Mouse (Mus musculus) stomach, embryonic 14.5 days (tissue): ENCODE measurements around the gene Pcx. TPM values are rescaled to one million over a fixed set of nuclear protein-coding genes. Genes with fewer than 3 reads are reported as not detected.
A peak's percentile ranks its signal among the peaks of the same experiment; 100 is the strongest.

Source experiments
- ATAC-seq: fragments of 200-750 bp; cut with Nextera tagmentation; 2 replicates; pipeline ENCODE4 v1.8.0; 2017; ENCODE audit warnings: low read depth, moderate TSS enrichment; ENCODE audit not compliant: insufficient number of reproducible peaks, insufficient read depth, low FRiP score
- H3K27ac ChIP-seq: fragments of 300-500 bp; sonication (generic); 2 replicates; pipeline ENCODE4 v1.5.1; 2014; ENCODE audit warnings: mild to moderate bottlenecking, low read length, moderate library complexity, mixed read lengths
- H3K27me3 ChIP-seq: fragments of 300-500 bp; sonication (generic); 2 replicates; pipeline ENCODE4 v1.6.1; 2014; ENCODE audit warnings: low read length, control low read depth, mixed read lengths; ENCODE audit not compliant: control insufficient read depth, insufficient read depth
- H3K36me3 ChIP-seq: fragments of 300-500 bp; sonication (generic); 2 replicates; pipeline ENCODE4 v1.6.1; 2014; ENCODE audit warnings: mild to moderate bottlenecking, control low read depth, low read length, moderate library complexity, mixed read lengths; ENCODE audit not compliant: control insufficient read depth, insufficient read depth
- H3K4me1 ChIP-seq: fragments of 300-500 bp; sonication (generic); 2 replicates; pipeline ENCODE4 v1.6.1; 2014; ENCODE audit warnings: low read length, control low read depth, mixed read lengths; ENCODE audit not compliant: control insufficient read depth, insufficient read depth
- H3K4me2 ChIP-seq: fragments of 300-500 bp; sonication (generic); replicated peaks from 2 replicates; pipeline ENCODE4 v1.6.1; 2014; ENCODE audit warnings: low read depth, low read length, control low read depth
- H3K4me3 ChIP-seq: fragments of 300-500 bp; sonication (generic); 2 replicates; pipeline ENCODE4 v1.5.1; 2014; ENCODE audit warnings: low read depth, low read length, control low read depth
- H3K9ac ChIP-seq: fragments of 300-500 bp; sonication (generic); replicated peaks from 2 replicates; pipeline ENCODE4 v1.6.1; 2014; ENCODE audit warnings: low read depth, mild to moderate bottlenecking, control low read depth, low read length, moderate library complexity, mixed read lengths
- H3K9me3 ChIP-seq: fragments of 300-500 bp; sonication (generic); 2 replicates; pipeline ENCODE4 v1.6.1; 2016; ENCODE audit warnings: low read depth, low read length, control low read depth; ENCODE audit not compliant: control insufficient read depth
- WGBS: fragments of 180-500 bp; shearing (Covaris S2); extraction: QIAGEN DNeasy Blood & Tissue Kit; methylation state at CpG from one replicate; pipeline ENCODE4 v1.1.7; 2014; 5-methylcytosine and 5-hydroxymethylcytosine counted together
- polyA plus RNA-seq: library from polyadenylated mRNA; unstranded; fragments of >200 nt; fragmentation: Nextera tagmentation; extraction: Ambion mirVana; gene quantifications from 2 replicates; pipeline ENCODE4 v1.2.1, GENCODE M21; 2014

Gene Pcx
- polyA plus RNA-seq, 1 experiment from 2014 or later, result 12.7 TPM

DNA sequence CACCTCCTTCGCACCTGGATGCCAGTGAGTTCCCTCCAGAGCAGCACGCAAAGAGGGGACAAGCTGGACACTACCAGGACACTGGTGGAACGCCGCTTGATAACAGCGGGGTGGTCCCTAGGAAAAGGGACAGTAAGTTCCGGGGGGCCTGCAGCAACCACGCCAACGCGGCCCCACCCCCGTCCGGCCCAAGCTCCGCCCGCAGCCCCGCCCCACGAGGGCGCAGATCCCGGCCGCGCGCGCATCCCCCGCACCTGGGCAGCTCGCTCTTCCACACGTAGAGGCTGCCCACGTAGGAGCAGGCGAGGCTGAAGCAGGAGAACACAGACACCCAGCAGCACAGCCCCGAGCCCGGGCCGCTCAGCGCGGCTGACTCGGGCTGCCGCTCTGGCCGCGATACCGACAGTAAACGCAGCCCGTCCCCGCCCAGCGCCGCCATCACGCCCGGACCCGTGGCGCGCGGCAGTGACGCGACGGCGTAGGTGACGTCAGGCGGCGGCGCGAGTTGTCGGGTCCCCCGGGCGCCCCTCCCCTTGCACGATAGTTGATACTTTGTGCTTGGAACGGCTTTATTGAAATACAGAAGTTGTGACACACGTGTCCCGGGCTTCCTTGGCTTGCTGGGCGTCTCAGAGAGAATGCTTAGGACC lies 115.0 kb downstream of the Pcx start, which contains the start of gene Rce1:
Gene Rce1 (minus strand): TSS at position 463 of the 650 bp plus-strand sequence.
- Histone ChIP-seq H3K4me2 (peak within 1 kb of the TSS; percentile 84), H3K4me3 (peak within 1 kb of the TSS; percentile 68), H3K9me3 (no peaks in the 10 kb centered on the region), H3K36me3 (peaks cover 30% of the 10 kb centered on the region), H3K9ac (peak within 1 kb of the TSS; percentile 87), H3K4me1 (peaks cover 12% of the 10 kb centered on the region; the same call in 1 of the 2 replicates), H3K27me3 (no peaks in the 10 kb centered on the region), H3K27ac (peak within 1 kb of the TSS; percentile 89)
- WGBS, result under 1% methylated on average over 64 of the region's 64 CpGs
- ATAC-seq, result peak; percentile 90

DNA sequence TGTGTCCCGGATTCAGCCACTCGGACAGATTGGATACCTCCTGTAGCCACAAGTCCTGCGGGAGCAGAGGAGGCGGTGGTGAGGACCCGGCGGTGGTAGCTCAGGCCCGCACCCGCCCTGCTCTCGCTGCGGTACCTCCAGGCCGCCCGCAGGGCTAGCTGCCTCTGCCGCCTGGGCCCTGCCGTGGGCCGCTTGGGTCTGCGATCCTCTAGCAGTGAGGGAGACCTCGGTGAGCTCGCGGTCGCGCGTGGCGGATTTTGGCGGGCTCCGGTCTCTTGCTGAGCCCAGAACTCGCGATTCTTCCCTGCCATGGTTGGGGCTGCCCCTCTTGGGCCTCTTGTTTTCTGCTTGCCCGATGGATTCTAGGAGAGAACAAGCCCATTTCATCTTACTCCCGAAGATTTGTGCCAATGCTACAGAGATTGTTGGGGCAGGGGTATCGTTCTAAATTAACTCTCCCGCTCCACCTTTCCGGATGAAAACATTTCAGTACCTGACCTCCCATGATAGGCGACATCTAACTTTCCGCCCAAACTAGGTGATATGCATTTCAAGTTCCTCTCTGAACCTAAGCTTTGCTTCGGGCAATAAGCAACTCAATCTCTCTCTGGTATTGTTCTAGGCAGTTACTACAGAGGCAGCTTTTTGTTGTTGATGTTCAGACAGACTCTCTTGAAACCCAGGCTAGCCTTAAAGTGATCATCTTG lies 115.7 kb downstream of the Pcx start:
- H3K27ac ChIP-seq, result peak overlapping the region; percentile 89
- H3K4me1 ChIP-seq, result peaks cover 12% of the 10 kb centered on the region; the same call in 1 of the 2 replicates
- ATAC-seq, result peak; percentile 69
- H3K4me3 ChIP-seq, result peak overlapping the region; percentile 68
- no peaks in the 10 kb centered on the region for H3K27me3 ChIP-seq
- H3K4me2 ChIP-seq, result peak overlapping the region; percentile 75
- peaks cover 30% of the 10 kb centered on the region for H3K36me3 ChIP-seq
- H3K9me3 ChIP-seq, result no peaks in the 10 kb centered on the region
- peak overlapping the region; percentile 87 for H3K9ac ChIP-seq
- WGBS, result under 1% methylated on average over 35 of the region's 35 CpGs

DNA sequence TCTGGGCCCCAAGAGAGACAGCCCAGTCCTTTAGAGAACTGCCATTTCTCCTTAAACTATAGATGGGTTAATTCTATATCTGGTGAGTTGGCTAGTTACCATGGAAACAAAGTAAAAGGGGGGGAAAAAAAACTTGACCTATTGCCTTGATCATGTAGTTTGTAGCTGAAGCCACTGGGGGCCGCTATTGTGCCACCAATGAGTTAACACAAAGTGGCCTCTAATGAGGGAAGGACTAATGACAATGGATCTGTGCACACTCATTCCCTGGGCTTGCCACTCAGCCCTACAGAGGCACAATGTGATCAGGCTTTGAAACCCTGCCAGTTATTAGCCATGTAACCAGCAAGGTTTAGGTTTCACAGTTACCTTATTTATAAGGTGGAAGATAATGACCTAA lies 118.5 kb downstream of the Pcx start:
- no peaks in the 10 kb centered on the region for H3K9me3 ChIP-seq
- H3K9ac ChIP-seq, result no peak overlapping the region
- no peak for ATAC-seq
- peaks cover 12% of the 10 kb centered on the region; the same call in 1 of the 2 replicates for H3K4me1 ChIP-seq
- no peak overlapping the region for H3K4me2 ChIP-seq
- H3K27ac ChIP-seq, result no peak overlapping the region
- H3K27me3 ChIP-seq, result no peaks in the 10 kb centered on the region
- no peak overlapping the region for H3K4me3 ChIP-seq
- peaks cover 5% of the 10 kb centered on the region; the same call in 1 of the 2 replicates for H3K36me3 ChIP-seq
- WGBS, result 0% methylated on average over 1 of the region's 1 CpGs

DNA sequence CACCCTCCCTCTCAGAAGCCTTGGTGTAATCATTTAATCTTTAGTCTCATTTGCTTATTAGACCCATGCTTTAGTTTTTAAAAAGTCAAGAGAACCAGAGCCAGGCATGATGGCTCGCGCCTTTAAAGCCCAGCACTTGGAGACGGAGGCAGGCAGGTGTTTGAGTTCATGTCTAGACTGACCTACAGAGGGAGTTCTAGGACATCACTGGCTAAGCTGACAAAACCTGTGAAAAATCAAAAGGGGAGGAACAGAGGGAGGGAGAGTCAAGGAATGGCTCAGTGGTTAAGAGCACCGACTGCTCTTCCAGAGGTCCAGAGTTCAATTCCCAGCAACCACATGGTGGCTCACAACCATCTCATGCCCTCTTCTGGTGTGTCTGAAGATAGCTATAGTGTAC lies 125.7 kb downstream of the Pcx start:
- WGBS, result 66% methylated on average over 4 of the region's 4 CpGs

DNA sequence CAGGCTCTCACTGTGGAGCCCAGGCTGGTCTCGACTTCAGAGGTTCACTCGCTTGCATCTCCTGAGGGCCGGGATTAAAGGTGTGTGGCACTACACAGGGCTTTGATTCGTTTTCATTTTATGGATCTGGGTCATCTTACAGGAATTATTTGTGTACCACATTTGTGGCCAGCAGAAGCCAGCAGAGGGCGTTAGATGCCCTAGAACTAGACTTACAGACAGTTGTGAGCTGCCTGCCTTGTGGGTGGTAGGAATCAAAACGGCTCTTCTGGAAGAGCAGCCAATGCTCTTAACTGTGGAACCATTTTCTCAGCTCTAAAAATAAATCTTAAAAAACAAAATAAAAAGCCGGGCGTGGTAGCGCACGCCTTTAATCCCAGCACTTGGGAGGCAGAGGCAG lies 134.0 kb downstream of the Pcx start:
- no peak overlapping the region for H3K4me2 ChIP-seq
- no peak for ATAC-seq
- H3K27me3 ChIP-seq, result no peaks in the 10 kb centered on the region
- no peak overlapping the region for H3K4me3 ChIP-seq
- WGBS, result 41% methylated on average over 10 of the region's 10 CpGs
- H3K36me3 ChIP-seq, result no peaks in the 10 kb centered on the region
- H3K9me3 ChIP-seq, result no peaks in the 10 kb centered on the region
- no peak overlapping the region for H3K27ac ChIP-seq
- H3K9ac ChIP-seq, result no peak overlapping the region
- H3K4me1 ChIP-seq, result no peaks in the 10 kb centered on the region

More for the DNA sequence above, 125.7 kb downstream of the Pcx start:
- H3K27ac ChIP-seq, result no peak overlapping the region
- H3K9ac ChIP-seq, result no peak overlapping the region
- no peak for ATAC-seq
- no peaks in the 10 kb centered on the region for H3K27me3 ChIP-seq
- no peaks in the 10 kb centered on the region for H3K9me3 ChIP-seq
- no peaks in the 10 kb centered on the region for H3K4me1 ChIP-seq
- no peak overlapping the region for H3K4me3 ChIP-seq
- no peaks in the 10 kb centered on the region for H3K36me3 ChIP-seq
- H3K4me2 ChIP-seq, result no peak overlapping the region

DNA sequence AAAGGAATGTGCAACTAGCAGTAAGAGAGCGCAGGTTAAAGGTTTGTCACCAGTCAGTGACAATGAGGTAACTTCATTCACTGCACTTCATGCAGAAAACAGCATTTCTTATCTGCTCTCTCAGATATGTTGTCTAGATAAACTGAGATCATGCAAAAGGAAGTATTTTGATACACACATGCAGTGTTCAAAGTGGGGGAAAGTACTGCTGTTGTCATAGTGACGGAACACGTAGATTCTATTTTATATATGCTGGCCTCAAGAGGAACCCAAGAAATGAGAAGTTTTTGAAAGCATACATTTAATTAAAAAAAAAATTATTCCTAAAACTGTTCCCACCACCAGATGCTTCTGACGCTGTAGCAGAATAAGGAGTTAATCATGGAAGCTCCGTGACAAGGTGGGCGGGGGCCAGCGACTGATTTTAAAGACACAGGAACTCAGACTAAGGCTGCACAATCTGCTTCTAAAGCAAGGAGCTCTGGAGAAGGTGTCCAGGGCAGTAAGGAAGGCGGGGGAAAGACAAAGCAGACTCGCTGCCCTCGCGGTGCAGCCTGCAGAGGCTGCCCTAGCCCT lies 136.7 kb downstream of the Pcx start:
- H3K4me3 ChIP-seq, result no peak overlapping the region
- ATAC-seq, result no peak
- no peak overlapping the region for H3K9ac ChIP-seq
- no peak overlapping the region for H3K27ac ChIP-seq
- H3K27me3 ChIP-seq, result no peaks in the 10 kb centered on the region
- 70% methylated on average over 11 of the region's 11 CpGs for WGBS
- no peaks in the 10 kb centered on the region for H3K4me1 ChIP-seq
- H3K36me3 ChIP-seq, result no peaks in the 10 kb centered on the region
- H3K4me2 ChIP-seq, result no peak overlapping the region
- no peaks in the 10 kb centered on the region for H3K9me3 ChIP-seq

DNA sequence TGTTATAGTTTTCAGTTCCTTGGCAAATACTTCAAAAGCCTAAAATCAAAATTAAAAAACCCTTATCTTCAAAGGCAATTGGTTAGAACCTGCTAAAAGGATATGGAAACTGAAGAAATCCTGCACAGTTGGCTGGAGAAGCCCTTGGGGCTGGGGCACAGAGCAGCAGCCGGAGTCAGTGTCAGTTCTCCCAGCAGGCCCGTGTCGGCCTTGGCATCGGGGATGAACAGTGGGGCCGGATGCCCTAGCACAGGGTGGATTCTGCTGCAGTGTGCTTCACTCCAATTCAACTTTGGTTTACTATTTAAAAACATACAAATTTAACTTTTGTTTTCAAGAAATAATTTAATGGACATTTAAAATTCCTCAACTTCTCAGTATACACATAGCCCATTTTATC lies 147.9 kb downstream of the Pcx start:
- Histone ChIP-seq H3K27ac (no peak overlapping the region), H3K27me3 (no peaks in the 10 kb centered on the region), H3K9me3 (no peaks in the 10 kb centered on the region), H3K36me3 (no peaks in the 10 kb centered on the region), H3K4me2 (no peak overlapping the region), H3K4me3 (no peak overlapping the region), H3K9ac (no peak overlapping the region), H3K4me1 (no peaks in the 10 kb centered on the region)
- 89% methylated on average over 5 of the region's 5 CpGs for WGBS
- no peak for ATAC-seq

DNA sequence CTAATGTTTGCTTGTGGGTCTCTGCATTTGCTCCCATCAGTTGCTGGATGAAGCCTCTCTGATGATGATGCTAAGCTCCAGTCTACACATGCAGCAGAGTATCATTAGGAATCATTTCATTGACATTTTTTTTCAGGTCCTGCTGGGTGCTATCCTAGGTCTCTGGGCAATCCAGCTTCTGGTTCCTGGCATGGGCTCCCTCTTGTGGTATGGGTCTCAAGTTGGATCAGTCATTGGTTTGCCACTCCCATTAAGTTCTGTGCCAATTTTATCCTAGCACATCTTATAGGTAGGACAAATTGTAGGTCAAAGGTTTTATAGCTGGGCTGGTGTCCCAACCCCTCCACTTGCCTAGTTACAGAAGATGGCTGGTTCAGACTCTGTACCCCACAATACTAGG lies 156.5 kb downstream of the Pcx start:
- Histone ChIP-seq H3K27ac (no peak overlapping the region), H3K4me1 (no peaks in the 10 kb centered on the region), H3K4me2 (no peak overlapping the region), H3K36me3 (no peaks in the 10 kb centered on the region), H3K4me3 (no peak overlapping the region), H3K9me3 (no peaks in the 10 kb centered on the region), H3K9ac (no peak overlapping the region), H3K27me3 (no peaks in the 10 kb centered on the region)
- no peak for ATAC-seq
